Mouse (Mus musculus): ENCODE results near the gene Zfp385b. TPM values are rescaled to one million over a fixed set of nuclear protein-coding genes. Genes with fewer than 3 reads are reported as not detected.
A peak's percentile ranks its signal among the peaks of the same experiment; 100 is the strongest.

Gene Zfp385b
- polyA plus RNA-seq, 1 experiment from 2014 or later, result 3.3 TPM

DNA sequence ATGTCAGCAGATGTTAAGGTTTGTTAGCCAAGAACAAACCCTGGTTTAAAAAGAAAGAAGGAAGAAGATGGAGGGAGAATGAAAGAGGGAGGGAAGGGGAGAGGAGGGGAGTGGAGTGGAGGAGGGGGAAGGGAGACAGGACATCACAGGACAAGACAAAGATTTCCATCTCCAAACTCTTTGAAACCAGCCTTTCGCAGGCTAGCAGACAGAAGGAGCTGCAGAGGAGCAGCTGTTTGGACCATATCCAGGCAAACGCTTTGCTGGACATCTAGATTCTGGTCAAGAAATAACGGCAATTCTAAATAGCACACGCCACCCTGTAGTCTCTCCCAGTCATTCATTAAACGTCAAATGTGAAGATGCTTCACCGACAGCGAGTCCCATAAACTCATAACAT is 38.0 kb downstream of the Zfp385b start:
- H3K27ac ChIP-seq (replicated peaks), result no peak overlapping the region
- no peak overlapping the region for H3K4me3 ChIP-seq
- ATAC-seq (ENCODE audit: extremely low read depth, insufficient number of reproducible peaks, low FRiP score, low TSS enrichment), result no peak
- no peak overlapping the region for H3K9ac ChIP-seq
- peaks cover 7% of the 10 kb centered on the region; the same call in 1 of the 2 replicates for H3K4me1 ChIP-seq
- H3K27me3 ChIP-seq (replicated peaks), result no peaks in the 10 kb centered on the region
- H3K4me2 ChIP-seq, result no peak overlapping the region
- H3K36me3 ChIP-seq, result no peaks in the 10 kb centered on the region
- no peaks in the 10 kb centered on the region for H3K9me3 ChIP-seq
- whole genome bisulfite sequencing, result 74% methylated on average over 7 of the region's 7 CpGs

DNA sequence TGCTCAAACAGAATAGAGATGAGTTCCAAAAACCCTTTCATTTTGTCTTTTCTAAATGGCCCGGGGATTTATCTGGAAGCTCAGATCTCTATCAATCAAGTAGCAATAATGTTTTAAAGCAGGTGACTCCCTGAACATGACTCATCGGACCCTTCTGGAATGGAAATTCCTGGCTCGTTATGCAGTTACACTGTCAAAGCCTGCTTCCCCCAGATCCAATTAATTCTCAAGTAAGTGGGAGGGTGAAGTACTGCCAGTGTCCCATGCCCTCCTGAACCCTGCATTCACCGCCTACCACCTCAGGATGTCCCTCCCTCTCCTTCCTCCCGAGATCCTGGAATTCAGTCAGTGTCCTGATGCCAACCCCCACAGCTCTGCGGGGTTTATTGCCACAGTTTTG is 41.7 kb downstream of the Zfp385b start:
- no peak overlapping the region for H3K9ac ChIP-seq
- no peak overlapping the region for H3K4me3 ChIP-seq
- H3K9me3 ChIP-seq, result no peaks in the 10 kb centered on the region
- WGBS, result 41% methylated on average over 6 of the region's 6 CpGs
- no peak for ATAC-seq (ENCODE audit: extremely low read depth, insufficient number of reproducible peaks, low FRiP score, low TSS enrichment)
- no peaks in the 10 kb centered on the region for H3K36me3 ChIP-seq
- H3K27me3 ChIP-seq (replicated peaks), result no peaks in the 10 kb centered on the region
- H3K4me1 ChIP-seq, result peaks cover 19% of the 10 kb centered on the region
- H3K4me2 ChIP-seq, result no peak overlapping the region
- H3K27ac ChIP-seq (replicated peaks), result no peak overlapping the region

DNA sequence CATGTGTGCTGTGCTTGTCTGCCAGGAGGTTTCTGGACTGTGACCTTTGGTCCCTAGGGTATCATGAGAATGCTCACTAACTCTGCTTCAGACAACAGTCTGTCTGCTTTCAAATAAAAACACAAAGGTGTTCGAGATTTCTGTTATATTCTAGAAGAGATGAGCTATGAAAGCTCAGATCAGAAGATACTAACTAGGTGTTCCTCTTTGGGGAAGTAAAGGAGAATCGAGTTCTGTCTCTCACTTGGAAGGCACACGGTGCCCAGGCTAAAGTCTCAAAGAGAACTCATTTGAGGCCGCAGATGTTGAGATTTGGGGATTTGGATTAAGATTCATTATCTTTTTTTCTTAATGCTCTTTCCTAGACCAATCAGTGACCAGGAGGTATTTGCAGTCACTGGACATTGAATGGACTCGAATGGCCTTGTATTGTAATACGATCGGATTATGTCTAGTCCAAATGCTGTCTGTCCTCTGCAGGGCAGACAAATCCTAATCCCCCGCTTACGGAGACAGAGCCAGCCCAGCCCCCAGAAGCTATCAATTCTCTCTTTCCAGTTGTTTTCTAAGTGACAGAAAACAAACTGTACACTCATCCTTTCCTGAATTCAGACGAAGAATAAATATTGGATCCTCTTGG is 42.3 kb downstream of the Zfp385b start:
- ATAC-seq (ENCODE audit: extremely low read depth, insufficient number of reproducible peaks, low FRiP score, low TSS enrichment), result no peak
- Histone ChIP-seq H3K27ac (replicated peaks) (no peak overlapping the region), H3K4me3 (no peak overlapping the region), H3K9ac (no peak overlapping the region), H3K4me1 (peaks cover 19% of the 10 kb centered on the region), H3K9me3 (no peaks in the 10 kb centered on the region), H3K27me3 (replicated peaks) (no peaks in the 10 kb centered on the region), H3K36me3 (no peaks in the 10 kb centered on the region), H3K4me2 (no peak overlapping the region)
- 74% methylated on average over 10 of the region's 10 CpGs for WGBS

DNA sequence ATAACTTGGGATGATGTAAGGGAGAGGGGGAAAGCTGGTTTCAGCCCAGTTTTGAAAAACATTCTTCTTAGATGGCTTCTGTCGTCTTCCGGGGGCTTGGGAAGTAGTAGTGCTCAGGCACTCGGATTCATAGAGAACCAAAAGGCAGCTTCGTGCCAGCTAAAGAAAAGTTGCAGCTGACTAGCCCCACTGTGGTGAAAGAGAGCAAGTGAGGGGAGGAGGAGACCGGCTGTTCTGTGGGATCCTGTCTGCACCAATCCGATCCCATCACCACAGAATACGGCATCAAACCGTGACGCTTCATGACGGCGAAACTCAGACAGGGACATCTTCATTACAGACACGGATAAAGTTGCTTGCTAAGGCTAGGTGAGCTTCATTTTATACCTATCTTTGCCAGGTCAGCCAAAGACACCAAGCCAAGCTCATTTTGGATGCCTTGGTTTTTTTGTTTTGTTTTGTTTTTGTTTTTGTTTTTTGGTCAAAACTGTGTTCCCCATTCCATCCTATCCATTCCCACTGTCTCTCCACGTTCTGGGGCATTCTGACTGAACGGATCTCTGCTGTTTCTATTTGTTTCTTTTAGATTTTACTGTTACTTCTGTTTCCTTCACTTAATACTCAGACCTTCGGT is 44.1 kb downstream of the Zfp385b start:
- Histone ChIP-seq H3K27me3 (replicated peaks) (no peaks in the 10 kb centered on the region), H3K9ac (no peak overlapping the region), H3K27ac (replicated peaks) (no peak overlapping the region), H3K4me3 (no peak overlapping the region), H3K4me1 (peaks cover 23% of the 10 kb centered on the region), H3K4me2 (peak overlapping the region; percentile 33), H3K9me3 (no peaks in the 10 kb centered on the region), H3K36me3 (no peaks in the 10 kb centered on the region)
- 62% methylated on average over 15 of the region's 15 CpGs for WGBS
- ATAC-seq (ENCODE audit: extremely low read depth, insufficient number of reproducible peaks, low FRiP score, low TSS enrichment), result no peak

DNA sequence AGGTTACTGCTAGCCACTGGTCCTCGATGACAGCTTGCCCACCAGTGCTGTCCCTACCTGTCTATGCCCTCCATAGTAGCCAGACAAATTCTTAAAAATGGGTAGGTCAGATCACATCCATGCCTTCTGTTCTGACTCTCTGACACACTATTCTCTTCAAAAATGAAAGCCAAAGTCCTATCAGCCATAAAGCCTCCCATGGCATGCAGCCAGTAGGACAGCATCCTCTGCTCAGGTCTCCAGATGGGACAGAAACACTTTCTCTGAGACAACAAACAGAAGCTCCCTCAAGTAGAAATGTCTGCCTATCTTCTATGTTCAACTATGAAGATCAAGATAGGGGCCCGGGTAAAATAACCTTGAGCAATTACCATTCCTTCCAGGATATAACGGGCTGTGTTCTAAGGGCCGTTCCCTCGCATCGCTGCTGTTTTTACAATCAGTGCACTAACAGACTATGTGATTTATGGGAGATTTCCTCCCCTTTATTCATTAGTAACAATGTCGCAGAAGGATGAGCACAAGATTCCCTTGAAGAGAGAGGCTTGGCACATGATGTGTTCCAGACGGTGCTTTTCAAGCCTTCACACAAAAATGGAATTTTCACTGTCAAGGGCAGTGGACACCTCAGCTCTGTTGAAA is 49.3 kb downstream of the Zfp385b start:
- Histone ChIP-seq H3K4me3 (no peak overlapping the region), H3K4me2 (no peak overlapping the region), H3K27me3 (replicated peaks) (no peaks in the 10 kb centered on the region), H3K27ac (replicated peaks) (no peak overlapping the region), H3K36me3 (no peaks in the 10 kb centered on the region), H3K4me1 (peaks cover 18% of the 10 kb centered on the region), H3K9me3 (no peaks in the 10 kb centered on the region), H3K9ac (no peak overlapping the region)
- WGBS, result 61% methylated on average over 8 of the region's 8 CpGs
- ATAC-seq (ENCODE audit: extremely low read depth, insufficient number of reproducible peaks, low FRiP score, low TSS enrichment), result no peak

DNA sequence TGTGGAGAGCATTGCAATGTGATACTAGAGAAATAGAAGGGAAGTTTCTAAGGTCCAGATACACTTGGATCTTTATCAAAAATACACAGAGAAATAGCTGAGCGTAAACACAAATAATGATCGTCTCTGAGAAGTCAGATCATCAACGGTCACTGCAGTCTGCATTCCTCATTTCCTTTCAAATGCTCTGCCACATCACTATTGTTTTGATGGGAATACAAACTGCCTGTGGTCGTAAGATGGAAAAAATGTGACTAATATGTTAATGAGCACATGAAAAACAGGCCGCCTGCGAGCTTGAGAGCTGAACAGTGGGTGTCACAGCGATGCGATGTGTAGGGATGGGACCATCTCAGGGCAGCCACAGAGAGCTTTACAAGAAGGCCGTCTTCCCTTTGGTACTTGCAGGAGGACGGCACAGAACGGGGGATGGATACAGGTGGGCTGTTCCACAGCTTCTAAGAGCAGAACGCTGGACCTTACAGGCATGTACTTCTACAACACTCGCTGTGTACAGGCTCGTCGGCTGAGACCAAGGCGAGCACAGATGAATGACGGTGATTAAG is 51.0 kb downstream of the Zfp385b start:
- Histone ChIP-seq H3K36me3 (no peaks in the 10 kb centered on the region), H3K4me1 (peaks cover 10% of the 10 kb centered on the region), H3K9ac (no peak overlapping the region), H3K27ac (replicated peaks) (no peak overlapping the region), H3K4me2 (no peak overlapping the region), H3K9me3 (no peaks in the 10 kb centered on the region), H3K4me3 (no peak overlapping the region), H3K27me3 (replicated peaks) (no peaks in the 10 kb centered on the region)
- 79% methylated on average over 17 of the region's 17 CpGs for WGBS
- no peak for ATAC-seq (ENCODE audit: extremely low read depth, insufficient number of reproducible peaks, low FRiP score, low TSS enrichment)

DNA sequence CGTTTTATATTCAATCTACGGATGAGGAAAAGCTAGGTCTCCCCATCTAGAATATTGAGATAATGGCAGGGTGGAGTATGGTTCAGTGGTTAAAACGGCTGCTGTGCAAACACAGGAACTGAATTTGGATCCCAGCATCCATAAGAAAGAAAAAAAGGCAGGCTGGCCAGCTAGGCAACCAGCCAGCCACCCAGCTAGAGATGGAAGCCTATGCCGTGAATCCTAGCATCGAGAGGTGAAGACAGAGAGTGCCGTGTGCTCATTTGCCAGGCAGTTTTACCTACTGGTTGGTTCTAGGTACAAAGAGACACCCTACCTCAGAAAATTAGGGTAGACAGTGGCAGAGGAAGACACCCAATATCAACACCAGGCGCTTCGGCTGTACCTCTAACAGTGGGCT is 57.5 kb downstream of the Zfp385b start:
- Histone ChIP-seq H3K4me3 (no peak overlapping the region), H3K9me3 (no peaks in the 10 kb centered on the region), H3K27ac (replicated peaks) (no peak overlapping the region), H3K27me3 (replicated peaks) (no peaks in the 10 kb centered on the region), H3K9ac (no peak overlapping the region), H3K4me2 (no peak overlapping the region), H3K36me3 (no peaks in the 10 kb centered on the region), H3K4me1 (0 out of 2 replicates have a peak, but pooled peaks cover 4% of the 10 kb centered on the region)
- 87% methylated on average over 8 of the region's 8 CpGs for WGBS
- no peak for ATAC-seq (ENCODE audit: extremely low read depth, insufficient number of reproducible peaks, low FRiP score, low TSS enrichment)

DNA sequence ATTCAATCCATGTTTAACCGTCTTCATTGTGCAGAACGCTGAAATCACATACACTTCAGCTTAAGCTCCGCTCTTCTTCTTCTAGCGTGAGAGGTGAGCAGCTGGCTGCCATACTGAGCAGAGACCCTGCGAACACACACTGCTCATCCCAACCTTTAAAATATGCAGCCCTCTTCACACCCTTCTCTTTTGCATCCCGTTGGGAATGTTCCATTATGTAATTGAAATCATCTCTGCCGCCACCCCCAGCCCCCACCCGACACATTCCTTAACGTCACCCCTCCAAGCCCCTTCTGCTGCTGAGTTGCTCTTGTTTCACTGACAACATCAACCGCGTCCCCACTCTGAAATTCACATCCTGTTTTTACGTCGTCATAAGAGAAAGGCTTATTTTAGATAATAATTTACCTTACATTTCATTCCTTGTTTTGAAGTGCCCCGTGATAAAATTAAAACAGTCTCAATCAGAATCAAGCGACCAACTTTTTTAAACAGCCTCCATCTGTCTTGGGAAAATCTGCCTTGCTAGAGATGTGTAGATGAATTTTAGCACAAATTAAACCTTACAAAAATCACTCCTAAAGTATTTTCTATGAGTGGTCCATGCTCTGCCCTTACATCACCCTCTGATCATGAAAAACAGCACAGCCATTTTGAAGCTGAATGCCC is 60.9 kb downstream of the Zfp385b start:
- no peak overlapping the region for H3K27ac ChIP-seq (replicated peaks)
- no peak overlapping the region for H3K4me2 ChIP-seq
- 72% methylated on average over 15 of the region's 15 CpGs for WGBS
- H3K27me3 ChIP-seq (replicated peaks), result no peaks in the 10 kb centered on the region
- ATAC-seq (ENCODE audit: extremely low read depth, insufficient number of reproducible peaks, low FRiP score, low TSS enrichment), result no peak
- no peaks in the 10 kb centered on the region for H3K36me3 ChIP-seq
- peaks cover 6% of the 10 kb centered on the region; the same call in 1 of the 2 replicates for H3K4me1 ChIP-seq
- H3K9me3 ChIP-seq, result no peaks in the 10 kb centered on the region
- H3K4me3 ChIP-seq, result no peak overlapping the region
- H3K9ac ChIP-seq, result no peak overlapping the region

DNA sequence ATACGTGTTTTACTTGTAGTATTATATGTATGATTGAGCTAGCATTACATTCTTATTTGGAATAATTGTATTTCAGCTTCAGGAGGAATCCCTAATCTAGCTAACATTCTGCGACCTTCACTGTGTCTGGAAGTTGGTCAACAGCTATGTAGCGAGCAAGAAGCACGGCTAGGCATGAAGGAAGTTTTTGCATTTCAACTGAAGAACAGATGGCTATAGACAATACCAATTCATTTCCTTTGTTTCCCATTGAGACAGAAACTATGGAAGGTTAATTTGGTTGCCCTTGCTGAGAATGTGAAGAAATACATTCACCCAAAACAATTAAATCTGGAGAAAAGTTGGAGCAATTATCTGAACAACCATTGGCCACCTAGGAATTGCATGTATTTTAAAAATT is 66.9 kb downstream of the Zfp385b start:
- H3K9me3 ChIP-seq, result no peaks in the 10 kb centered on the region
- peaks cover 6% of the 10 kb centered on the region; the same call in 1 of the 2 replicates for H3K4me1 ChIP-seq
- 75% methylated on average over 4 of the region's 4 CpGs for WGBS
- H3K36me3 ChIP-seq, result no peaks in the 10 kb centered on the region
- H3K4me3 ChIP-seq, result no peak overlapping the region
- H3K27me3 ChIP-seq (replicated peaks), result no peaks in the 10 kb centered on the region
- no peak overlapping the region for H3K4me2 ChIP-seq
- ATAC-seq (ENCODE audit: extremely low read depth, insufficient number of reproducible peaks, low FRiP score, low TSS enrichment), result no peak
- no peak overlapping the region for H3K27ac ChIP-seq (replicated peaks)
- no peak overlapping the region for H3K9ac ChIP-seq

DNA sequence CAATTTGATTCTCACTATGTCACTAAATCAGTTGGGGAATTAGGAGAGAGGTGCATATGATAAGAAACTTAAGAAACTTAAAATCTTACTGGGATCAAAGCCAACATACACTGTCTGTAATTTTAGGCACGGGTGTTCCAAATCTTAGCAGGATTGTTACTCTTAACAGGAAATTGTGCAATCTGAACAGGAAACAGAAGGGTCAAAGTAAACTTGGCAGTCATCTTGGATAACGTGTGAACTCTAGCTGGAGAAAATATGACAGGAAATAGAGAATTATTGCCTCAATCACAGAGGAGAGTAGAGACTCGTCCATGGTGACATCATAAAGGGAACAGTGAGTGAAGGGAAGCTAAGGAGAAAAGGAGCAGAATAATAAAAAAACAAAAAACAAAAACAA is 69.8 kb downstream of the Zfp385b start:
- H3K36me3 ChIP-seq, result no peaks in the 10 kb centered on the region
- H3K4me2 ChIP-seq, result no peak overlapping the region
- no peaks in the 10 kb centered on the region for H3K9me3 ChIP-seq
- peaks cover 4% of the 10 kb centered on the region; the same call in 1 of the 2 replicates for H3K4me1 ChIP-seq
- no peak overlapping the region for H3K4me3 ChIP-seq
- no peaks in the 10 kb centered on the region for H3K27me3 ChIP-seq (replicated peaks)
- no peak overlapping the region for H3K27ac ChIP-seq (replicated peaks)
- 45% methylated on average over 3 of the region's 3 CpGs for WGBS
- no peak overlapping the region for H3K9ac ChIP-seq
- no peak for ATAC-seq (ENCODE audit: extremely low read depth, insufficient number of reproducible peaks, low FRiP score, low TSS enrichment)

DNA sequence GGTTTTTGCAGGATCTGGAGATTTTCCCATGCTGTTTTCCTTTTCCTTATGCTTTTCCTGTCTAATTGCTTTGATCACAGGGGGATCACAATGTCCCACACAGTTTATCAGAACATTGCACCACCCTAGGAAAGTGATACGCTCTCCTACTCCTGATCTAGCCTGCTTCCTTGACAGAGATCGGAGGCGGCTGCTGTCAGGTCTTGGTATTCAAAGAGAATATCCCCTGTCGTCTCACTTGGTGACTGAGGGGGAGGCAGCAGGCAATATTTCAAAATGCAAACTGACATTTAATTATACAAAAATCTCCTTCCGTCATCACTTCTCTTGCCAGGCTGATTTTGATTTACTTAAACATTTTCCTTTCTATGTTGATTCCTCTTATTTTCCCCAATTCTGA is 73.0 kb downstream of the Zfp385b start:
- no peaks in the 10 kb centered on the region for H3K9me3 ChIP-seq
- no peak for ATAC-seq (ENCODE audit: extremely low read depth, insufficient number of reproducible peaks, low FRiP score, low TSS enrichment)
- no peaks in the 10 kb centered on the region for H3K36me3 ChIP-seq
- no peaks in the 10 kb centered on the region for H3K27me3 ChIP-seq (replicated peaks)
- WGBS, result 67% methylated on average over 5 of the region's 5 CpGs
- no peak overlapping the region for H3K4me2 ChIP-seq
- no peaks in the 10 kb centered on the region for H3K4me1 ChIP-seq
- H3K27ac ChIP-seq (replicated peaks), result no peak overlapping the region
- no peak overlapping the region for H3K4me3 ChIP-seq
- no peak overlapping the region for H3K9ac ChIP-seq

Data from heart, embryonic 13.5 days (tissue).